Mouse (Mus musculus): ENCODE data around the gene Mllt11. TPM values are rescaled to one million over a fixed set of nuclear protein-coding genes. Genes with fewer than 3 reads are reported as not detected.

The Mllt11 gene
- polyA plus RNA-seq, 1 experiment = 12.3 TPM

DNA sequence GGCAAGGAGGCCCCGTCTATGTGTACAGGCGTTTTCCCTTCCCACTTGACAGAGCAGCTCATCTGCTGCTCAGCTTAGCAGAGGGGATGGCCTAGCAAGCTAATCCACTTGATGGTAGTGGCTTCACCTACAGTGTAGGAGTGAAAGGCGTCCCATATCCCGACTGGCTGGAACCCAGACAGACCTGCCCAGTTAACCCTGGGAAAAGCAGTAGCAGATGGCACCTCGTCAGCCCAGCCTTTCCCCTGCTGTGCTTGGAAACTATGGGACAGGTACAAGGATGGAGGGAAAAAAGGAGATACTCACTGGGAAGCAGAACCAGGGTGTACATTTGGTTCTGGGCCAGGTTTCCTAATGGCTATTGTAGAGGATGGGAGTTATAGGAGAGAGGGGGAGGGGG is 18.4 kb upstream of the Mllt11 start:
- TF ChIP-seq POLR2A (IDR thresholded peaks at IDR 0.05; ENCODE audit: borderline replicate concordance, extremely low read depth, low read depth, low read length) = no peak
- no peak for TF ChIP-seq CTCF (IDR thresholded peaks at IDR 0.05; ENCODE audit: insufficient read depth, low read length)

DNA sequence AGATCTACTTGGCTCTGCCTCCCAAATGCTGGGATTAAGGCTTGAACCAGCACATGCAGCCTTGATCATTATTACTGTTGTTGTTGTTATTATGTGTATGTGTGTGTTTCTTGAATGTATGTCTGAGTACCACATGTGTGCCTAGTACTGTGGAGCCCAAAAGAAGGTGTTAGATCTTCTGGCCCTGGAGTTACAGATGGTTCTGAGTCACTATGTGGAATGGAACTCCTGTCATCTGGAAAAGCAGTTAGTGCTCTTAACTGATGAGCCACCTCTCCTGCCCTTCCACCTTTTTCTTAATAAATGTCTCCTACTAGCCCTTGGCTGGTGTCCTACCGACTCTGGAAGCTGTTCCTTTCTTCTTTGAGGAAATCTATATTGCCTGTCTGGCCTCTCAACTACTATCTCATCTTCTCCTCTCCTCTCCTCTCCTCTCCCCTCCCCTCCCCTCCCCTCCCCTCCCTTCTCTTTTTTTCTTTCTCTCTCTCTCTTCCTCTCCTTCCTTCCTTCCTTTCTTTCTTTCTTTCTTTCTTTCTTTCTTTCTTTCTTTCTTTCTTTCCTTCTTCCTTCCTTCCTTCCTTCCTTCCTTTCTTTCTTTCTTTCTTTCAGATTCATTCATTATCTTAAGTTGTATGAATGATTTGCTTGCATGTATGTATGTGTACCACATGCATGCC is 15.8 kb upstream of the Mllt11 start:
- Histone ChIP-seq H3K4me1 (ENCODE audit: control insufficient read depth, insufficient read depth, low read length) (no peaks in the 10 kb centered on the region), H3K4me3 (replicated peaks; ENCODE audit: extremely low read depth, low read depth, low read length) (no peak overlapping the region)
- TF ChIP-seq CTCF (IDR thresholded peaks at IDR 0.05; ENCODE audit: insufficient read depth, low read length) (no peak), POLR2A (IDR thresholded peaks at IDR 0.05; ENCODE audit: borderline replicate concordance, extremely low read depth, low read depth, low read length) (no peak)
- 59% methylated on average over 1 of the region's 1 CpGs for WGBS
- DNase-seq = no peak

More for the DNA sequence above, 18.4 kb upstream of the Mllt11 start:
- WGBS = 67% methylated on average over 5 of the region's 5 CpGs
- no peak overlapping the region for H3K4me3 ChIP-seq (replicated peaks; ENCODE audit: extremely low read depth, low read depth, low read length)
- no peaks in the 10 kb centered on the region for H3K4me1 ChIP-seq (ENCODE audit: control insufficient read depth, insufficient read depth, low read length)
- DNase-seq = no peak

DNA sequence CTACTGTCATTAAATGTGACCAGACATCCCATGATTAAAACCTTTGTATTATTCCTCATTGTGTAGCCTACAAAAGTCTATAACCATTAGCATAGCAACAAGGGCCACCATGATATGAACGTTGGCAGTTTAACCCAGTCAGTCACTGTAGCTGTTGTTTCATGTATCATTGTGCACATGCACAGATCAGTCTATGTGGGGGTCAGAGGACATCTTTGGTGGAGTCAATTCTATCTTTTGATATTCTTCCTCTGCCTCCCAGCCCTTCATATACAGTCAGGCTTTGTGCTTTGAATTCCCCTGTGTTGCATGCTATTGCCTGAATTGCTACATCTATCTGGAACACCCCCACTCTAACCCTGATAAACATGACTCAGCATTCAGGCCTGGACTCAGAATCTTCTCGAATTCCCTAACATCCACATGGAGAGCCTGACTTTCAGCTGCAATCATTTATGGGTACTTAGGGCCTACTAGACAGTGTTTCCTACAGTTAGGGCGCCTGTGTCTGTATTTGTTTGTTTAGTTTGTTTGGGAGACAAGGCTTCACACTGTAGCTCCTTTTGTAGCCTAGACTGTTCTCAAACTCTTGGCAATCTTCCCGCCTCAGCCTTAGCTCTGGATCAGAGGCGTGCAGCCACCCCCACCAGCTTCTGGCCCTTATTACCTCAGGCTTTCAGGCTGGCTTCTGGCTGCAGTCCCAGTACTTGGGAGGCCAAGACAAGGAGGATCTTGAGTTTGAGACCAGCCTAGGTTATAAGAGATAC is 14.7 kb upstream of the Mllt11 start:
- TF ChIP-seq POLR2A (IDR thresholded peaks at IDR 0.05; ENCODE audit: borderline replicate concordance, extremely low read depth, low read depth, low read length) (no peak), CTCF (IDR thresholded peaks at IDR 0.05; ENCODE audit: insufficient read depth, low read length) (no peak)
- 59% methylated on average over 5 of the region's 5 CpGs for WGBS
- DNase-seq = no peak
- no peaks in the 10 kb centered on the region for H3K4me1 ChIP-seq (ENCODE audit: control insufficient read depth, insufficient read depth, low read length)
- H3K4me3 ChIP-seq (replicated peaks; ENCODE audit: extremely low read depth, low read depth, low read length) = no peak overlapping the region

DNA sequence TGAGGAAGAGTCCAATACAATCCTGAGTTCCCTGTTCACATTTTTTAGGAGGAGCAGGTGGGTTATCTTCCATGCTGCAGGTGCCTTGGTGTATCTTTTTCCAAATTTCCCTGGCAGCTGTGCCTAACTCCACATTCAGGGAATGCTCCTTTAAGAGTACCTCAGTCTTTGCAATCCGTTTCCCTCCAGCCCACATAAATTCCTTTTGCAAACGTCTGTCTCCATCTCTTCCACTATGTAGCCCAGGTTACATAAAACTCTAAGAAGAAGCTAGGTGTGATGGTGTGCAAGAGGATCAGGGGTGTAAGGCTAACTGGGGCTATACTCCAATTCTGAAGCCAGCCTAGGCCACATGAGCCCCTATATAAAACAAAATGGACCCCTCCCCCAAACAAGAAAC is 11.1 kb upstream of the Mllt11 start:
- WGBS = 72% methylated on average over 2 of the region's 2 CpGs

DNA sequence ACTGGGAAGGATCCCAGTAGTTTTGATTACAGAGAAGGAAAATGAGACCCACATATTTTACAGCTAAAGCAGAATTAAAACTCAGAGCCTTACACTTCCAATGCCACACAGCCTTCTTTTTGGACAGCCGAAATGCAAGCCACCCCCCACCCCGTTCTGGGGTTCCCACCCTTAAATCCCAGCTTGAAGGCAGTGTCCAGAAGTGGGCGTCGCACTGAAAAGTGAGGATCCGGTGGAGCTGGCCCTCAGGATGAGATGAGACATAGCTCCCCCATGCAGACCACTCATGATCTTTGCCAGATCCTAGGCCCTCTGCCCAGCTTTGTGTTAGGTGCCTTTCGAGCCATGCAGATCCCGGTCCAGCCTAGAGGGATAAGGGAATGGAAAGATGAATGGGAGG is 9.5 kb upstream of the Mllt11 start, which contains the start of gene Gm128:
Gm128 (minus strand) TSS at position 101 of the 400 bp plus-strand sequence.
- H3K4me1 ChIP-seq (ENCODE audit: control insufficient read depth, insufficient read depth, low read length) = no peaks in the 10 kb centered on the region; the same call in 1 of the 2 replicates
- H3K4me3 ChIP-seq (replicated peaks; ENCODE audit: extremely low read depth, low read depth, low read length) = no peak within 1 kb of the TSS
- TF ChIP-seq POLR2A (IDR thresholded peaks at IDR 0.05; ENCODE audit: borderline replicate concordance, extremely low read depth, low read depth, low read length) = no peak
- no peak for TF ChIP-seq CTCF (IDR thresholded peaks at IDR 0.05; ENCODE audit: insufficient read depth, low read length)
- 72% methylated on average over 7 of the region's 7 CpGs for WGBS
- no peak for DNase-seq

More for the DNA sequence above, 11.1 kb upstream of the Mllt11 start:
- no peak for TF ChIP-seq CTCF (IDR thresholded peaks at IDR 0.05; ENCODE audit: insufficient read depth, low read length)
- TF ChIP-seq POLR2A (IDR thresholded peaks at IDR 0.05; ENCODE audit: borderline replicate concordance, extremely low read depth, low read depth, low read length) = no peak
- Histone ChIP-seq H3K4me3 (replicated peaks; ENCODE audit: extremely low read depth, low read depth, low read length) (no peak overlapping the region), H3K4me1 (ENCODE audit: control insufficient read depth, insufficient read depth, low read length) (no peaks in the 10 kb centered on the region; the same call in 1 of the 2 replicates)
- DNase-seq = no peak

DNA sequence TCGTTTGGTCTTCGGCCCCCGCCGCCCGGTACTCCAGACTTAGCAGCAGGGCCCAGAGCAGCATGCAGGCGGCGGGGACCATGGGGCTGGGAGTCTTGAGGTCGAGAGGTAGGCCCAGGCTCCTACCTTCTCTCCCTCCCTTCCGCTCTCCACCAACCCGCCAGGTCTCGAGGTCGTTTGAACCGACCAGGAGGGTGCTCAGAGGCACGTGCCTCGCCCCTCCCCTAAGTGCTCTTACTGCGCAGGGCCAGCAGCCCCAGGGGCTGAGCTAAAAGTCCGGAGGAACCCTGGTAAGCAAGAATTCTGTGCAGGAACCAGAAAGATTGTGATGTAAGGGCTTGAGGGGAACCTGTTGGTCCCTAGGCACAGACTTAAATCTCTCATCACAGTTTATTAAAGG is 8.9 kb upstream of the Mllt11 start:
- Histone ChIP-seq H3K4me3 (replicated peaks; ENCODE audit: extremely low read depth, low read depth, low read length) (no peak overlapping the region), H3K4me1 (ENCODE audit: control insufficient read depth, insufficient read depth, low read length) (no peaks in the 10 kb centered on the region; the same call in 1 of the 2 replicates)
- DNase-seq = no peak
- 41% methylated on average over 17 of the region's 17 CpGs for WGBS
- no peak for TF ChIP-seq POLR2A (IDR thresholded peaks at IDR 0.05; ENCODE audit: borderline replicate concordance, extremely low read depth, low read depth, low read length)
- TF ChIP-seq CTCF (IDR thresholded peaks at IDR 0.05; ENCODE audit: insufficient read depth, low read length) = no peak

DNA sequence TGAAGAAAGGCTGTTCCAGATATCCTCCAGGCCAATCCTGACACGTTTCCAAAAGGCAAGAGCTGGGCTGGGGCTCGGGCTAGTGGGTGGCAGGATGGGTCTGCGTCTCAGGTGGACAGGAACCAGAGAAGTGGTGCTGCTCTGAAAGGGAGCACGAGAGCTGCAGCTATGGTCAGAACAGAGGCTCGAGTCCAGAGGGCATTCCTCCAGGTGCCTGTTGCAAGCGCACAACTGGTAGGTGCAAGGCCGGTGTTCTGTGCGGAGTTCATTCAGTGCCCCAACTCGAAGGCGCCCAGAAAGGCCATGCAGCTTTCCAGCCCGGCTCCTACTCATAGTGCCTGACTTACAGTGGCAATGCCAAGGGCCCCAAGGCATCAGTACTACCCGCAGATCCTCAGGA is 8.0 kb upstream of the Mllt11 start:
- DNase-seq = no peak
- no peaks in the 10 kb centered on the region; the same call in 1 of the 2 replicates for H3K4me1 ChIP-seq (ENCODE audit: control insufficient read depth, insufficient read depth, low read length)
- 84% methylated on average over 12 of the region's 12 CpGs for WGBS
- no peak overlapping the region for H3K4me3 ChIP-seq (replicated peaks; ENCODE audit: extremely low read depth, low read depth, low read length)
- no peak for TF ChIP-seq CTCF (IDR thresholded peaks at IDR 0.05; ENCODE audit: insufficient read depth, low read length)
- no peak for TF ChIP-seq POLR2A (IDR thresholded peaks at IDR 0.05; ENCODE audit: borderline replicate concordance, extremely low read depth, low read depth, low read length)

DNA sequence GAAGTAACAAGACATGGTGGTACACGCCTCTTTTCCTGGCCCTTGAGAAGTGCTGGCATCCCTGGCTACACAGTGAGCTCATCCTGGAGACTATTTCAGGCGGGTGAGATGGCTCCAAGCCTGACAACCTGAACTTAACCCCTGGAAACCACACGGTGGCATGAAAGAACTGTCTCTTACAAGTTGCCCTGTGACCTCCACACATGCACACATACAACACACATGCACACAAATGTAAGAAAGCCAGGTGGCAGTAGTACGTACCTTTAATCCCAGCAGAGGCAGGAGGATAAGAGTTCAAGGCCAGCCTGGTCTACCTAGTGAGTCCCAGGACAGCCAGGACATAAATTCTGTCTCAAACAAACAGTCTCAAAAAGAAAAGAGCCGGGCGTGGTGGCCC is 7.1 kb upstream of the Mllt11 start:
- WGBS = 66% methylated on average over 6 of the region's 6 CpGs
- TF ChIP-seq CTCF (IDR thresholded peaks at IDR 0.05; ENCODE audit: insufficient read depth, low read length) = no peak
- TF ChIP-seq POLR2A (IDR thresholded peaks at IDR 0.05; ENCODE audit: borderline replicate concordance, extremely low read depth, low read depth, low read length) = no peak
- no peak for DNase-seq
- Histone ChIP-seq H3K4me3 (replicated peaks; ENCODE audit: extremely low read depth, low read depth, low read length) (no peak overlapping the region), H3K4me1 (ENCODE audit: control insufficient read depth, insufficient read depth, low read length) (no peaks in the 10 kb centered on the region; the same call in 1 of the 2 replicates)

DNA sequence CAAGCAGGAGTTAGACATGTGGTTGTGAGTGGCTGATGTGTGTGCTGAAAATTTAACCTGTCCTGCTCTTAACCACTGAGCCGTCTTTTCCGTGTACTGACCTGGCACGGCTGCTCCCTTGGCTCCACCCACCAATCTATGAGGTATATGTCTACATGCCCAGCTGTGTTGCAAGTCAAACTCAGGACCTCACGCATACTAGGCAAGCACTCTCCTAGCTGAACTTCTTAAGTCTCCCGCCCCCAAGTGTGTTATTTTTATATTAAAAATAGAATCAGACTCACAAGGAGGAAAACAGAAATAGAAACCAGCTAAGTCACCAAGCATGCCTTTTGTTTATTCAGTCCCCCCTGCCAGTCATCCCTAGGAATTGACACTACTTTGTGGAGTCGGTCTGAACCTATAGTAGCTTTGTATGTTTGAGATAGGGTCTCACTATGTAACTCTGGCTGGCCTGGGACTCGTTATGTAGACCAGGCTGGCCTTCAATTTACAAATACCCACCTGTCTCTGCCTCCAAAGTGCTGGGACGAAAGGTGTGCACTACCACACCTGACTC is 5.6 kb upstream of the Mllt11 start:
- Histone ChIP-seq H3K4me3 (replicated peaks; ENCODE audit: extremely low read depth, low read depth, low read length) (no peak overlapping the region), H3K4me1 (ENCODE audit: control insufficient read depth, insufficient read depth, low read length) (peaks cover under 1% of the 10 kb centered on the region; the same call in 1 of the 2 replicates)
- no peak for DNase-seq
- no peak for TF ChIP-seq POLR2A (IDR thresholded peaks at IDR 0.05; ENCODE audit: borderline replicate concordance, extremely low read depth, low read depth, low read length)
- TF ChIP-seq CTCF (IDR thresholded peaks at IDR 0.05; ENCODE audit: insufficient read depth, low read length) = no peak
- WGBS = 52% methylated on average over 8 of the region's 8 CpGs

Data from lung, adult 2 months (tissue).